Mouse (Mus musculus): ENCODE measurements around the gene Kcmf1. TPM values are rescaled to one million over a fixed set of nuclear protein-coding genes. Genes with fewer than 3 reads are reported as not detected.
"Not testable (repeated sequence)": the region's sequence is repeated elsewhere in the genome, so short reads cannot be mapped to it uniquely, and the experiment has no call there.

The Kcmf1 gene
- total and polyA plus RNA-seq, 2 experiments from 2014 or later: 50.1 to 80.5 TPM

DNA sequence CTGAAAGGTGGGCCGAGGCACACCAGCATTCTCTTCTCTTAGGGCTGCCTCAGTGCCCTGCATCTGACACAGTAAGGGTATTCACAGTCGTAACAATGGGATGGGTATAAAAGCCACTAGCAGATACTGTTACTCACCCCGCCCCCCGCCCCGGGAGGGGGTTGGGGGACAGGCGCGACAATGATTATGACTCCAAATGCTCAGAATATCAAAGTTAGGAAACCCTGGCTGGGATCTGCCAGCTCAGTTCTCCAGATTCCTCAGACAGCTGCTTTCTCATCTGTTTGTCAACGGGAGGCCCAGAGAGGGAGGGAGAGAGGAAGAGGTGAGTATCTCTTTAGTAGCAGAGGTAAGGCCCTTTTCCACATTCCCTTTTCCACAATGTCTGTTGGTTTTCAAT lies 30.2 kb downstream of the Kcmf1 start:
- Histone ChIP-seq H3K27ac (ENCODE audit: low read depth, low read length) (no peak overlapping the region), H3K4me3 (ENCODE audit: low read depth, low read length) (no peak overlapping the region), H3K27me3 (ENCODE audit: insufficient read depth, low read length) (no peaks in the 10 kb centered on the region), H3K4me2 (ENCODE audit: low read depth) (no peak overlapping the region), H3K9me3 (ENCODE audit: low read length) (no peaks in the 10 kb centered on the region), H3K36me3 (ENCODE audit: insufficient read depth) (no peaks in the 10 kb centered on the region), H3K4me1 (ENCODE audit: insufficient read depth) (no peaks in the 10 kb centered on the region), H3K9ac (no peak overlapping the region)
- TF ChIP-seq CTCF (IDR thresholded peaks at IDR 0.05; ENCODE audit: low read depth): no peak
- 75% methylated on average over 8 of the region's 8 CpGs for WGBS
- no peak for DNase-seq
- ATAC-seq: no peak

DNA sequence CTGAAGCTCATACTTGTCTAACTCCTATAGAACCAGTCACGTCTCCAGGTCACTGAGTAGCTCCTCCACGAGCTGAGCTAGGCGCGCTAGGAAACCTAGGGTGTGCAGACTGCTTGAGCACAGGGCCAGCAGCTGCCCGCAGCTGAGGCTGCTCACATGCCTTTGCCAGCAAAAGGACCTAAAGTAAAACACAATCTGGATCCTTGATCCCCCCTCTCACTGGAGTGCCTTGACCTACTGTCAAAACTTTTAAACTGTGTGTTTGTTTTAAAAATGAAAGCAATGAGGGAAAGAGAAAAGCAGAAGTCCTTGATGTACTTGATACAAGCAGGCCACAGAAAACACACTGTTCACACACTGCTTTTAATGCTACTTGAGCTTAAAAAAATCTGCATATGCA lies 31.1 kb downstream of the Kcmf1 start:
- no peak for DNase-seq
- H3K4me2 ChIP-seq (ENCODE audit: low read depth): no peak overlapping the region
- 82% methylated on average over 5 of the region's 5 CpGs for WGBS
- no peak overlapping the region for H3K9ac ChIP-seq
- no peaks in the 10 kb centered on the region for H3K27me3 ChIP-seq (ENCODE audit: insufficient read depth, low read length)
- no peaks in the 10 kb centered on the region for H3K4me1 ChIP-seq (ENCODE audit: insufficient read depth)
- no peak overlapping the region for H3K27ac ChIP-seq (ENCODE audit: low read depth, low read length)
- no peak for ATAC-seq
- H3K9me3 ChIP-seq (ENCODE audit: low read length): no peaks in the 10 kb centered on the region
- H3K36me3 ChIP-seq (ENCODE audit: insufficient read depth): no peaks in the 10 kb centered on the region
- TF ChIP-seq CTCF (IDR thresholded peaks at IDR 0.05; ENCODE audit: low read depth): no peak
- no peak overlapping the region for H3K4me3 ChIP-seq (ENCODE audit: low read depth, low read length)

- Histone ChIP-seq H3K4me2 (ENCODE audit: low read depth) (no peak overlapping the region), H3K9me3 (ENCODE audit: low read length) (no peaks in the 10 kb centered on the region), H3K4me1 (ENCODE audit: insufficient read depth) (no peaks in the 10 kb centered on the region), H3K36me3 (ENCODE audit: insufficient read depth) (no peaks in the 10 kb centered on the region), H3K27me3 (ENCODE audit: insufficient read depth, low read length) (no peaks in the 10 kb centered on the region), H3K9ac (no peak overlapping the region), H3K27ac (ENCODE audit: low read depth, low read length) (no peak overlapping the region), H3K4me3 (ENCODE audit: low read depth, low read length) (no peak overlapping the region)
- DNase-seq (no peak), ATAC-seq (no peak)
- no peak for TF ChIP-seq CTCF (IDR thresholded peaks at IDR 0.05; ENCODE audit: low read depth)
- 94% methylated on average over 1 of the region's 1 CpGs for WGBS
Observed at GRCm38 (mm10) chr6:72867746-72868145, 32.0 kb downstream of the Kcmf1 start.

GRCm38 (mm10) chr6:72866232-72866631 lies 33.5 kb downstream of the Kcmf1 start:
- ATAC-seq: no peak

GRCm38 (mm10) chr6:72862686-72863085 lies 37.1 kb downstream of the Kcmf1 start:
- not testable (repeated sequence) for H3K4me1 ChIP-seq (ENCODE audit: insufficient read depth); H3K4me3 ChIP-seq (ENCODE audit: low read depth, low read length); H3K9ac ChIP-seq; DNase-seq; ATAC-seq; H3K9me3 ChIP-seq (ENCODE audit: low read length); H3K27me3 ChIP-seq (ENCODE audit: insufficient read depth, low read length); H3K4me2 ChIP-seq (ENCODE audit: low read depth); H3K27ac ChIP-seq (ENCODE audit: low read depth, low read length); H3K36me3 ChIP-seq (ENCODE audit: insufficient read depth)
- WGBS: 94% methylated on average over 5 of the region's 5 CpGs

More at GRCm38 (mm10) chr6:72866232-72866631, 33.5 kb downstream of the Kcmf1 start:
- no peaks in the 10 kb centered on the region for H3K36me3 ChIP-seq (ENCODE audit: insufficient read depth)
- H3K9ac ChIP-seq: no peak overlapping the region
- no peak overlapping the region for H3K27ac ChIP-seq (ENCODE audit: low read depth, low read length)
- no peak for DNase-seq
- H3K9me3 ChIP-seq (ENCODE audit: low read length): no peaks in the 10 kb centered on the region
- no peaks in the 10 kb centered on the region for H3K27me3 ChIP-seq (ENCODE audit: insufficient read depth, low read length)
- TF ChIP-seq CTCF (IDR thresholded peaks at IDR 0.05; ENCODE audit: low read depth): no peak
- H3K4me3 ChIP-seq (ENCODE audit: low read depth, low read length): no peak overlapping the region
- H3K4me2 ChIP-seq (ENCODE audit: low read depth): no peak overlapping the region
- WGBS: 71% methylated on average over 2 of the region's 2 CpGs
- H3K4me1 ChIP-seq (ENCODE audit: insufficient read depth): no peaks in the 10 kb centered on the region

DNA sequence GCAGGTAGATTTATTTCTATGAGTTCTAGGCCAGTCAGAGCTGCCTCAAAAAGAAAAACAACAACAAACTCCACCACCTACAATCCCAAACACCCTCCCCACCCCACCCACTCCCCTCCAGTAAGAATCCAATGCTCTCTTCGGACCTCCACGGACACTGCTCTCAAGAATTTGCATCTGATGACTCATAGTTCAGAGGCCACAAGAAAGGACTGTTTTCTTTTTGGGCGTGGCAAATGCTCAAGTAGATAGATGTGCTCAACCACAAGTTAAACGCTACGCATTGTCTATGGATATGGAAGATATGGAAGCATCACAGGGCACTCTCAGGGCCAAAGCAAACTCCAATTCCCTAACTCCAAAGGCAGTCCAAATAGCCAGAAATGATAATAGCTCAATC lies 45.5 kb downstream of the Kcmf1 start:
- Histone ChIP-seq H3K36me3 (ENCODE audit: insufficient read depth) (peaks cover 26% of the 10 kb centered on the region), H3K27me3 (ENCODE audit: insufficient read depth, low read length) (no peaks in the 10 kb centered on the region), H3K4me2 (ENCODE audit: low read depth) (no peak overlapping the region), H3K27ac (ENCODE audit: low read depth, low read length) (no peak overlapping the region), H3K9ac (no peak overlapping the region), H3K4me3 (ENCODE audit: low read depth, low read length) (no peak overlapping the region), H3K4me1 (ENCODE audit: insufficient read depth) (no peaks in the 10 kb centered on the region), H3K9me3 (ENCODE audit: low read length) (no peaks in the 10 kb centered on the region)
- ATAC-seq (no peak), DNase-seq (no peak)
- TF ChIP-seq CTCF (IDR thresholded peaks at IDR 0.05; ENCODE audit: low read depth): no peak
- 94% methylated on average over 5 of the region's 5 CpGs for WGBS

DNA sequence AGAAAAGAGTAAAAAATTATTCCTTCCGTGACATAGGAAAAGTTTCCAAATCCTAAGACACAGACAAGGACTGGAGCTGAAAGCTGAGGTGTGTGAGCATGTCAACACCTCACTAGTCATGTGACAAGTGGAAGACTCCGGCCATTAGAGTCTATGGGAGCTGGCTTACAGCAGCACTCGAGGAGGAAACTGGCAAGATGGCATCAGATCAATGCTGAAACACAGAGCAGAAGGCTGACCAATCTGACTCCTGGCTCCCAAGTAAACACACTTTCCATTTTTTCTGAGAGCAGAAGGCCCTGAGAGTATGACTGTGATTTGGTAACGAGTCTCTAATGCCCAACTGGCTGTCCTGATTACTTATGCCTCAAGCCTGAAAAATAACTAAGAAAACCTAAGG lies 47.6 kb downstream of the Kcmf1 start:
- no peak overlapping the region for H3K4me3 ChIP-seq (ENCODE audit: low read depth, low read length)
- H3K4me2 ChIP-seq (ENCODE audit: low read depth): no peak overlapping the region
- H3K9ac ChIP-seq: no peak overlapping the region
- ATAC-seq (peak; percentile 60), DNase-seq (no peak)
- no peaks in the 10 kb centered on the region for H3K9me3 ChIP-seq (ENCODE audit: low read length)
- no peak overlapping the region for H3K27ac ChIP-seq (ENCODE audit: low read depth, low read length)
- no peaks in the 10 kb centered on the region for H3K27me3 ChIP-seq (ENCODE audit: insufficient read depth, low read length)
- no peak for TF ChIP-seq CTCF (IDR thresholded peaks at IDR 0.05; ENCODE audit: low read depth)
- 64% methylated on average over 4 of the region's 4 CpGs for WGBS
- H3K4me1 ChIP-seq (ENCODE audit: insufficient read depth): no peaks in the 10 kb centered on the region
- H3K36me3 ChIP-seq (ENCODE audit: insufficient read depth): peaks cover 39% of the 10 kb centered on the region

- H3K9ac ChIP-seq: no peak overlapping the region
- ATAC-seq (no peak), DNase-seq (no peak)
- 70% methylated on average over 5 of the region's 5 CpGs for WGBS
- no peak overlapping the region for H3K4me2 ChIP-seq (ENCODE audit: low read depth)
- no peaks in the 10 kb centered on the region for H3K4me1 ChIP-seq (ENCODE audit: insufficient read depth)
- H3K4me3 ChIP-seq (ENCODE audit: low read depth, low read length): no peak overlapping the region
- H3K27ac ChIP-seq (ENCODE audit: low read depth, low read length): no peak overlapping the region
- H3K27me3 ChIP-seq (ENCODE audit: insufficient read depth, low read length): no peaks in the 10 kb centered on the region
- no peaks in the 10 kb centered on the region for H3K9me3 ChIP-seq (ENCODE audit: low read length)
- peak; percentile 61 for TF ChIP-seq CTCF (IDR thresholded peaks at IDR 0.05; ENCODE audit: low read depth)
- peaks cover 41% of the 10 kb centered on the region for H3K36me3 ChIP-seq (ENCODE audit: insufficient read depth)
Observed at GRCm38 (mm10) chr6:72851633-72852032, 48.1 kb downstream of the Kcmf1 start.

Data from forebrain, postnatal 0 days (tissue).